In the genomic region with DNA sequence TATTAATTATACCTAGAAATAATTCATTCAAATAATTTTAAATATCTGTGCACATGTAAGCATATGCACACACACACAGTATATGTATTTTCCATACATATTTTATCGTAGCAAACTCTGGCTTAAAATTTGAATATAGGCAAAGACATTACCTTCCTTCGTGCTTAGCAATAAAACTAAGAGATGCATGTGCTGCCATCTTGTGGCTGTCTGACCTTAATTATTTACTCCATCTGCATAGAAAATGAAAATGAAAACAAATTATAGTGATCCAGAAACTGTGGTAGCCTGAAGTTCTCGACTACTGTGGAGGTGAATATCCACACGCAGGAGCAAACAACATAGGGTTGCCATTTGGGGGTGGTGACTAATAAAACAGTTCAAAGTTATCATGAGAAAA, we compare ENCODE assay signal across 9 mouse cellular contexts. TPM values are rescaled to one million over a fixed set of nuclear protein-coding genes. Genes with fewer than 3 reads are reported as not detected.
DNase-seq lines count a peak whose midpoint lies in the region; ATAC-seq lines count a peak whose summit lies in the region.
"Had no signal": no experiment of that assay in that cellular context is flagged by ENCODE, and none has a peak within 500 bp of the region (broad histone marks: within the 10 kb centered on the region; RNA-seq: fewer than 3 reads in every experiment).

No protein-coding gene starts in this region.

- ATAC-seq in hindbrain, embryonic 14.5 days (ENCODE audit: low FRiP score), result no peak
- no peak for ATAC-seq in hindbrain, embryonic 16.5 days
- ATAC-seq in CD4-positive, CD25-positive, alpha-beta regulatory T cell, adult 4 months, result peak; percentile 93
- ATAC-seq in forebrain, embryonic 15.5 days (replicated peaks), result peak; percentile 68; the same call in 1 of the 2 replicates
- ATAC-seq in megakaryocyte progenitor cell, adult 5-6 weeks (replicated peaks; ENCODE audit: poor library complexity), result peak; percentile 95

- H3K27me3 ChIP-seq in hindbrain, embryonic 14.5 days (ENCODE audit: control insufficient read depth, insufficient read depth, low read length), result no peaks in the 10 kb centered on the region
- H3K27me3 ChIP-seq in hindbrain, embryonic 16.5 days (replicated peaks; ENCODE audit: control insufficient read depth, insufficient read depth, low read length), result no peaks in the 10 kb centered on the region
- H3K27me3 ChIP-seq in forebrain, embryonic 15.5 days, result no peaks in the 10 kb centered on the region
- H3K27me3 ChIP-seq: limb, embryonic 13.5 days had no signal

- H3K36me3 ChIP-seq in hindbrain, embryonic 14.5 days (replicated peaks; ENCODE audit: control insufficient read depth, insufficient read depth), result no peaks in the 10 kb centered on the region
- no peaks in the 10 kb centered on the region for H3K36me3 ChIP-seq in hindbrain, embryonic 16.5 days (ENCODE audit: control insufficient read depth, insufficient read depth, low read length)
- H3K36me3 ChIP-seq in forebrain, embryonic 15.5 days, result no peaks in the 10 kb centered on the region
- H3K36me3 ChIP-seq: limb, embryonic 13.5 days had no signal

- WGBS in hindbrain, embryonic 14.5 days, result 43% methylated on average over 4 of the region's 4 CpGs
- 40% methylated on average over 4 of the region's 4 CpGs for WGBS in hindbrain, embryonic 16.5 days
- 36% methylated on average over 4 of the region's 4 CpGs for WGBS in forebrain, embryonic 15.5 days

- DNase-seq in hindbrain, embryonic 14.5 days (ENCODE audit: low spot score), result peak; percentile 78
- DNase-seq in c-Kit-positive CD71-negative TER-119-negative erythroid progenitor cells, embryonic 14.5 days (ENCODE audit: low read depth), result peak; percentile 35
- DNase-seq in kidney, postnatal 4 days, result peak; percentile 68 to 75
- peak; percentile 14 for DNase-seq in thymus, postnatal 14 days

- H3K27ac ChIP-seq in hindbrain, embryonic 14.5 days, result no peak overlapping the region
- H3K27ac ChIP-seq in hindbrain, embryonic 16.5 days (ENCODE audit: low read depth, low read length), result no peak overlapping the region
- no peak overlapping the region for H3K27ac ChIP-seq in forebrain, embryonic 15.5 days (replicated peaks)
- H3K27ac ChIP-seq: limb, embryonic 13.5 days had no signal

- no peak overlapping the region for H3K4me3 ChIP-seq in hindbrain, embryonic 14.5 days (replicated peaks; ENCODE audit: low read length)
- H3K4me3 ChIP-seq in hindbrain, embryonic 16.5 days (ENCODE audit: low read length), result no peak overlapping the region
- no peak overlapping the region for H3K4me3 ChIP-seq in forebrain, embryonic 15.5 days
- H3K4me3 ChIP-seq: limb, embryonic 13.5 days had no signal

- H3K9ac ChIP-seq in hindbrain, embryonic 14.5 days, result no peak overlapping the region
- H3K9ac ChIP-seq in hindbrain, embryonic 16.5 days (ENCODE audit: low read depth, low read length), result no peak overlapping the region
- no peak overlapping the region for H3K9ac ChIP-seq in forebrain, embryonic 15.5 days (replicated peaks)
- H3K9ac ChIP-seq: limb, embryonic 13.5 days had no signal

- H3K4me1 ChIP-seq in hindbrain, embryonic 14.5 days (replicated peaks; ENCODE audit: control insufficient read depth, insufficient read depth, low read length), result no peaks in the 10 kb centered on the region
- no peaks in the 10 kb centered on the region for H3K4me1 ChIP-seq in hindbrain, embryonic 16.5 days (ENCODE audit: control insufficient read depth, insufficient read depth, low read depth, low read length)
- no peaks in the 10 kb centered on the region for H3K4me1 ChIP-seq in forebrain, embryonic 15.5 days
- H3K4me1 ChIP-seq: limb, embryonic 13.5 days had no signal

- no peaks in the 10 kb centered on the region for H3K9me3 ChIP-seq in hindbrain, embryonic 14.5 days (ENCODE audit: control insufficient read depth, low read length)
- H3K9me3 ChIP-seq in hindbrain, embryonic 16.5 days (ENCODE audit: control insufficient read depth, low read length), result no peaks in the 10 kb centered on the region
- no peaks in the 10 kb centered on the region for H3K9me3 ChIP-seq in forebrain, embryonic 15.5 days
- H3K9me3 ChIP-seq: limb, embryonic 13.5 days had no signal

- no peak overlapping the region for H3K4me2 ChIP-seq in hindbrain, embryonic 14.5 days (replicated peaks)
- no peak overlapping the region for H3K4me2 ChIP-seq in hindbrain, embryonic 16.5 days (ENCODE audit: low read length)
- no peak overlapping the region for H3K4me2 ChIP-seq in forebrain, embryonic 15.5 days (replicated peaks)
- H3K4me2 ChIP-seq: limb, embryonic 13.5 days had no signal

RNA-seq across cellular contexts. Expression of gene Plscr5, which starts 14.6 kb away (rescaled TPM):
- polyA plus RNA-seq in hindbrain, embryonic 14.5 days (2014; fragmentation: Nextera tagmentation; extraction: Ambion mirVana), result 0.35 and 0.48 TPM in 2 replicates
- polyA plus RNA-seq in hindbrain, embryonic 16.5 days (2015; fragmentation: Nextera tagmentation; extraction: Ambion mirVana), result 0.55 and 0.56 TPM in 2 replicates
- polyA plus RNA-seq in CD4-positive, CD25-positive, alpha-beta regulatory T cell, adult 4 months (2017; shearing (Covaris generic)), result not detected
- polyA plus RNA-seq in forebrain, embryonic 15.5 days (2015; fragmentation: Nextera tagmentation; extraction: Ambion mirVana), result 0.24 and 0.26 TPM in 2 replicates
- not detected in 2 replicates for total RNA-seq in megakaryocyte progenitor cell, adult 5-6 weeks (2015)
- not detected in 2 replicates for total RNA-seq in megakaryocyte progenitor cell, adult 5-6 weeks (2017)
- polyA plus RNA-seq: limb, embryonic 13.5 days had no signal

RNA-seq across cellular contexts. Expression of gene Plscr1, which starts 42.2 kb away (rescaled TPM):
- 8.3 and 8.4 TPM in 2 replicates for polyA plus RNA-seq in hindbrain, embryonic 14.5 days (2014; fragmentation: Nextera tagmentation; extraction: Ambion mirVana)
- 9.3 and 10.4 TPM in 2 replicates for polyA plus RNA-seq in hindbrain, embryonic 16.5 days (2015; fragmentation: Nextera tagmentation; extraction: Ambion mirVana)
- polyA plus RNA-seq in CD4-positive, CD25-positive, alpha-beta regulatory T cell, adult 4 months (2017; shearing (Covaris generic)), result 10 to 100 TPM; 61.4 to 75.7 TPM
- polyA plus RNA-seq in forebrain, embryonic 15.5 days (2015; fragmentation: Nextera tagmentation; extraction: Ambion mirVana), result 5.7 and 6.8 TPM in 2 replicates
- total RNA-seq in megakaryocyte progenitor cell, adult 5-6 weeks (2015), result 47.3 and 65.8 TPM in 2 replicates
- total RNA-seq in megakaryocyte progenitor cell, adult 5-6 weeks (2017), result 28.2 and 37.0 TPM in 2 replicates

Comparison
In these comparisons a context has a peak if more than half of its experiments do, and no peak if none do; other contexts are left out.
1. ATAC-seq: peak in CD4-positive, CD25-positive, alpha-beta regulatory T cell, adult 4 months (single experiment), forebrain, embryonic 15.5 days (single experiment) and megakaryocyte progenitor cell, adult 5-6 weeks (single experiment); none in hindbrain, embryonic 14.5 days (single experiment) and hindbrain, embryonic 16.5 days (single experiment).
2. DNase-seq: peak in every context shown above with its lines; median percentile 78 in hindbrain, embryonic 14.5 days; 72 in kidney, postnatal 4 days; 35 in c-Kit-positive CD71-negative TER-119-negative erythroid progenitor cells, embryonic 14.5 days; 14 in thymus, postnatal 14 days.